Mouse (Mus musculus) liver, adult (tissue): ENCODE results near the gene Gm20481.

Source experiments
- GATA4 ChIP-seq: IDR thresholded peaks from 2 replicates; pipeline ENCODE4 v1.6.1; 2014; ENCODE audit warnings: mild to moderate bottlenecking, low read length; ENCODE audit not compliant: insufficient replicate concordance

The Gm20481 gene

DNA sequence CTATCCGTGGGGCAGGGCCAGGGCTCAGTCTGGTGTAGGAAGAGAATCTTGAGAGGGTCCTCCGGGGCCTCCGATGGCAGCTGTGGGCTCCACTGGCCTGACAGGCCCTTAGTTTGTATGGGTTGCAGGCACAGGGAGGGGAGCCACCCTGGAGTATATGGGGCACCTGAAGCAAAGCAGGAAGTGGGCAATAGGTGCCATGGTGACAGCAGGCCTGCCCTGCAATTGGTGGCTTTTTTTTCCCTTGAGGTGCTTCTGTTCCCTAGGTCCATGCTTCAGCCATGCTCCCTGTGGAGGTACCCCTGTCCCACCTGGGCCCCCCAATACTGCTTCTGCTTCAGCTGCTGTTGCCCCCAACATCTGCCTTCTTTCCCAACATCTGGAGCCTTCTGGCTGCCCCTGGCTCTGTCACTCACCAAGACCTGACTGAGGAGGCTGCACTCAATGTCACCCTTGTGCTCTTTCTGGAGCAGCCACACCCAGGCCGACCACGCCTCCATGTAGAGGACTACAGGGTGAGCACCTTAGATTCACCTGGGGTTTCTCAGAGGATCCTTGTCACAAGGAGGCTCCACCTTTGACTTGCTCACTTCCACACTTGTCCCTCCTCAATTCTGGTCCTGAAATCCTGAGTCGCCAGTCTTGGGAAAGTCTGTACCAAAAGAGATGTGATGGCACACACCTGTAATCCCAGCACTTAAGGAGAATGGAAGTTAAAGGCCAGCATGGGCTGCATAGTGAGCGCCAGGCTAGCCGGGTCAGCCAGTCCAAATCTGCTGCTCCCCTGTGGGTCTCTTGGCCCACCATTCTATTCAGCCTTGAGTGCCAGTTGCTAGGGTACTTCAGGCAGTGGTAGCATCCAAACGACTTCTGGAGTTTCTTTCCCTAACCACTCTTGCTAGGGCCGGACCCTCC lies 47.3 kb downstream of the Gm20481 start:
- no peak for TF ChIP-seq GATA4

DNA sequence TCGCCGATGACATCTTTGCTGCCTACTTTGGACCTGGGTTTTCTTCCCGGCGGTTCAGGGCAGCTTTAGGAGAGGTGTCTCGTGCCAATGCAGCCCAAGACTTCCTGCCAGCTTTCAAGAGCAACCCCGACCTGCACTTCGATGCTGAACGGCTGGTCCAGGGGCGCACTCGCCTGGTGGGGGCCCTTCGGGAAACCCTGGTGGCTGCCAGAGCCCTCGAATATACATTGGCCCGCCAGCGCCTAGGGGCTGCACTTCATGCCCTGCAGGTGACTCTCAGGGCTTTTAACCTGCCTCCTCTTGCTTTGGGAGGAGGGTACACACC lies 48.0 kb downstream of the Gm20481 start:
- no peak for TF ChIP-seq GATA4

DNA sequence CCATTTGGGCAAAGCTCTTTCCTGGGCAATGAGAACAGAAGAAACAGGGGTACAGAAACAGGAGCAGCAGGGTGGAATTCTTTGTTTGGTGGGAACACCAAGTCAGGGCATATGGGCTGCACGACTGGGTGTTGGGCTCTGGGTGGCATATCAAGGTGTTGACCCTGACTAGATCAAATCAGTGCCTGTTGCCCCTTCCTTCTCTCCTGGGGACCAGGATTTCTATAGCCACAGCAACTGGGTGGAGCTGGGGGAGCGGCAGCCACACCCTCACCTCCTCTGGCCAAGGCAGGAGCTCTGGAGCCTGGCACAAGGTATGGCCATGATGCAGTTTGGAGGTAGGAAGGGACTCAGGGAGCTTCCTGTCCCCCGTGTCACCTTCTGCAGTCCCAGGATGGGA lies 48.5 kb downstream of the Gm20481 start:
- no peak for TF ChIP-seq GATA4

DNA sequence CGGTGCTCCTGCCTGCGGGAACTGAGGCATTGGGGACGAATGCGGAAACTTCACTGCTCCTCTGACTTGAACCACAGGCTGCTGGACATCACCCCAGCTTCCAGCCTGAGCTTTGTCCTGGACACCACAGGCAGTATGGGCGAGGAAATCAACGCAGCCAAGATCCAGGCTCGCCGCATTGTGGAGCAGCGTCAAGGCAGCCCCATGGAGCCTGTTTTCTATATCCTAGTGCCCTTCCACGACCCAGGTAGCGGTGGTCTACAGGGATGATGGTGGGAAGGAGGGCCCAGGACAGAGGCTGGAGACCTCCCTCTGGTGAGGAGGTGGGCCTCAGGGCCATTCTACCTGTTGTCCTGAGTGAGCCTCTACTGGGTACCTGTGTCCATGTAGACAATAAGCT lies 50.2 kb downstream of the Gm20481 start:
- no peak for TF ChIP-seq GATA4

DNA sequence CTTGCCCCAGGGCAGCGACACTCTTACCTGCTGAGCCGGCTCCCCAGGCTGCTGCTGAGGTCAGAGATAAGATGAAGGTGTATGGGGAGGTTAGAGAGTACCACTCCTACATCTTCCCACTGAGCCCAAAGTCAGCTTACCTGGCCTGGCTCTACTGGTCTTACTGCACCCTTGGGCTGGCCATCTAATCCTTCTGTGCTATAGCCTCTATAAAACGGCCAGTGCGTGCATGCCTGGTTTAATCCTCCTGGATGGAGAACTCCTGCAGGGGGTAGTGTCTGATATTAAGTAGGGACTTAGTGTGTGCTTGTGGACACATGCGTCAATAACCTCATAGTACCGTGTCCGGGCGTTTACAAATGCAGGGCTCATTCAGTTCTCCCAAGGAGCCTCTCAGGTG lies 50.8 kb downstream of the Gm20481 start:
- no peak for TF ChIP-seq GATA4

DNA sequence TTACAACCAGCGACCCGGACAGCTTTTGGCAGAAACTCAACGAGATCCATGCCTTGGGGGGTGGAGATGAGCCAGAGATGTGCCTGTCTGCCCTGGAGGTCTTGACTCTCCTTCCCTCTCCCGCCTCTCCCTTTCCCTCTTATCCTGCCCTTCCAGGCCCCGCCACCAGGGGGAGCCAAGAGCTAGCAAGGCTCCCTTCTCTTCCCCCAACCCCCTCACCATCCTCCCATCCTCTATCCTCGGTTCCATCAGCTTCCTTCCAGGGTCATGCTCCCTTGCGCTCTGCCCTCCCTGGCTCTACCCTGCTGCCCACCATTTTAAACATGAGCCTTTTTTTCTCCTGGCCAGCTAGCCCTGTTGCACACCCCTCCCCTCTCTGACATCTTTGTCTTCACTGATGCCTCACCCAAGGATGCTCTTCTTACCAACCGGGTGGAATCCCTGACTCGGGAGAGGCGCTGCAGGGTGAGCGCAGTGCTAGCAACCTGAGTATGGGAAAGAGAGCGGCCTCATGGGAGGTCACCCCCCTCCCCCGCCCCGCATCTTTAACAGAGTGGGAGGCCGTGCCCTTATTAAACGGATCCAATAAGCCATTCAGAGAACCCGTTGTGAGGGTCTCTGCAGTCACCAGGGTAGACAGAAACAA lies 51.6 kb downstream of the Gm20481 start:
- TF ChIP-seq GATA4 = peak; percentile 36; the same call in 1 of the 2 replicates
